In the genomic region with DNA sequence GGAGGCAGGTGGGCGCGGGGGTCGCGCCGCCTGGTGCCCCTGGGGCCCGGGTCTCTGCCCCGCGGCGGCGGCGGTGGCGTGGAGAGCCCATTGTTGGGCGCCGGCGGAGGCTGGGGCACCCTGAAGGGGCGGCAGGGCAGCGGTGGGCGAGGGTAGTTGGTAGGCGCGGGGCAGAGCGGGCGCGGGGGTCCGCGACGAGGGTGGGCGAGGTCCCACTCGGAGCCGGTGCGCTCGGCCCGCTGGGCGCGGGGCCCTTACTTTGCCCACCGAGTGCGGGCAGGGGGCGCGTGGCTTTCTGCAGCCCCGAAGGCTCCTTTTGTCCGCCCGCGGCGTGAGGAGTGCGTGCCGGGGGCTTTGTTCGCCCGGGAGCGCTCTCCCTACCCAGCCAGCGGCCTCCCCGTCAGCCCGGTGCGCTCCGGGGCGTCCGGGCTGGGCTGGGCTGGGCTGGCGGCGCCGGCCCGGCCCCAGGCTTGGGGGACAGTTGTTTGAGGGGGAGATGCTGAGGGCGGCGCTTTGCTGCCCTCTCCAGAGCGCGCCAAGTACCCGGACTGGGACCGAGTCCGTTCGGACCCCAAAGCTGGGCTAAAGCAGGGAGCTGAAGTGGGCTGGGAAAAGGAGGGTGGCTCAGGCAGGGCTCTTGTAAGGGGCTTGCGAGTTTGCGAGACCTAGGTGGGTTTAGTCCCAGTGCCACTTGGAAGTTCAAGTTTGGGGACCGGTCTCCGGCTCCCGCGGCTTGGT, we compare ENCODE assay signal across 8 mouse cellular contexts. TPM values are rescaled to one million over a fixed set of nuclear protein-coding genes. Genes with fewer than 3 reads are reported as not detected.
DNase-seq lines count a peak whose midpoint lies in the region; ATAC-seq and TF ChIP-seq lines count a peak whose summit lies in the region.

No protein-coding gene starts in this region.

- H3K27ac ChIP-seq in ES-Bruce4 (ENCODE audit: insufficient read depth, low read length): no peak overlapping the region
- peak overlapping the region; percentile 19; the same call in 1 of the 2 replicates for H3K27ac ChIP-seq in embryonic fibroblast, embryonic 13.5 days (ENCODE audit: insufficient read depth, low read length)
- peak overlapping the region; percentile 91 for H3K27ac ChIP-seq in hindbrain, postnatal 0 days
- H3K27ac ChIP-seq in liver, embryonic 16.5 days (ENCODE audit: low read length): peak overlapping the region; percentile 92
- H3K27ac ChIP-seq in stomach, embryonic 14.5 days (ENCODE audit: low read length): peak overlapping the region; percentile 100

- TF ChIP-seq EP300 in ES-Bruce4 (IDR thresholded peaks at IDR 0.05; ENCODE audit: insufficient read depth, low read depth, low read length): no peak

- H3K4me2 ChIP-seq in hindbrain, postnatal 0 days (ENCODE audit: low read depth, low read length): peak overlapping the region; percentile 81
- peak overlapping the region; percentile 99 for H3K4me2 ChIP-seq in liver, embryonic 16.5 days (ENCODE audit: low read depth, low read length)
- peak overlapping the region; percentile 84 for H3K4me2 ChIP-seq in stomach, embryonic 14.5 days (replicated peaks; ENCODE audit: low read depth, low read length)

- H3K4me1 ChIP-seq in ES-Bruce4 (ENCODE audit: control insufficient read depth, insufficient read depth, low read length): peaks cover 2% of the 10 kb centered on the region
- peaks cover 3% of the 10 kb centered on the region; the same call in 1 of the 2 replicates for H3K4me1 ChIP-seq in embryonic fibroblast, embryonic 13.5 days (ENCODE audit: control insufficient read depth, insufficient read depth, low read length)
- peaks cover 34% of the 10 kb centered on the region for H3K4me1 ChIP-seq in hindbrain, postnatal 0 days (ENCODE audit: insufficient read depth, low read length)
- peaks cover 65% of the 10 kb centered on the region for H3K4me1 ChIP-seq in liver, embryonic 16.5 days (ENCODE audit: control insufficient read depth, low read depth, low read length)
- peaks cover 53% of the 10 kb centered on the region for H3K4me1 ChIP-seq in stomach, embryonic 14.5 days (ENCODE audit: control insufficient read depth, insufficient read depth, low read length)

- TF ChIP-seq POLR2A in ES-Bruce4 (IDR thresholded peaks at IDR 0.05; ENCODE audit: insufficient read depth, low read length): no peak
- TF ChIP-seq POLR2A in embryonic fibroblast, embryonic 13.5 days (IDR thresholded peaks at IDR 0.05; ENCODE audit: low read depth, low read length): no peak

- no peaks in the 10 kb centered on the region for H3K9me3 ChIP-seq in ES-Bruce4 (replicated peaks; ENCODE audit: control insufficient read depth, insufficient read depth, low read length, poor library complexity, severe bottlenecking)
- H3K9me3 ChIP-seq in hindbrain, postnatal 0 days (ENCODE audit: low read length): no peaks in the 10 kb centered on the region
- H3K9me3 ChIP-seq in liver, embryonic 16.5 days (replicated peaks; ENCODE audit: control insufficient read depth, low read length): no peaks in the 10 kb centered on the region
- no peaks in the 10 kb centered on the region for H3K9me3 ChIP-seq in stomach, embryonic 14.5 days (ENCODE audit: control insufficient read depth, low read depth, low read length)

- TF ChIP-seq CTCF in ES-Bruce4 (IDR thresholded peaks at IDR 0.05; ENCODE audit: low read depth, low read length): no peak
- no peak for TF ChIP-seq CTCF in embryonic fibroblast, embryonic 13.5 days (IDR thresholded peaks at IDR 0.05; ENCODE audit: borderline replicate concordance, insufficient read depth, low read length)
- no peak for TF ChIP-seq CTCF in hindbrain, postnatal 0 days (IDR thresholded peaks at IDR 0.05; ENCODE audit: low read depth)

- H3K36me3 ChIP-seq in ES-Bruce4 (ENCODE audit: control insufficient read depth, insufficient read depth, low read length, poor library complexity, severe bottlenecking): peaks cover 12% of the 10 kb centered on the region
- H3K36me3 ChIP-seq in hindbrain, postnatal 0 days (ENCODE audit: insufficient read depth, low read length): peaks cover 14% of the 10 kb centered on the region
- peaks cover 26% of the 10 kb centered on the region for H3K36me3 ChIP-seq in liver, embryonic 16.5 days (ENCODE audit: control insufficient read depth, insufficient read depth)
- H3K36me3 ChIP-seq in stomach, embryonic 14.5 days (ENCODE audit: control insufficient read depth, insufficient read depth, low read length): peaks cover 30% of the 10 kb centered on the region

- peak overlapping the region; percentile 74 for H3K4me3 ChIP-seq in ES-Bruce4 (ENCODE audit: low read depth, low read length)
- peak overlapping the region; percentile 85 for H3K4me3 ChIP-seq in embryonic fibroblast, embryonic 13.5 days (ENCODE audit: insufficient read depth, low read length)
- H3K4me3 ChIP-seq in hindbrain, postnatal 0 days (ENCODE audit: low read length): peak overlapping the region; percentile 96
- peak overlapping the region; percentile 100 for H3K4me3 ChIP-seq in liver, embryonic 16.5 days (ENCODE audit: low read depth, low read length)
- peak overlapping the region; percentile 100 for H3K4me3 ChIP-seq in stomach, embryonic 14.5 days (ENCODE audit: low read depth, low read length)

- H3K9ac ChIP-seq in ES-Bruce4 (ENCODE audit: low read depth, poor library complexity, severe bottlenecking): peak overlapping the region; percentile 95
- peak overlapping the region; percentile 92 for H3K9ac ChIP-seq in hindbrain, postnatal 0 days (replicated peaks; ENCODE audit: low read length)
- peak overlapping the region; percentile 100 for H3K9ac ChIP-seq in liver, embryonic 16.5 days (ENCODE audit: low read depth, low read length)
- H3K9ac ChIP-seq in stomach, embryonic 14.5 days (replicated peaks; ENCODE audit: low read depth, low read length): peak overlapping the region; percentile 99

- peak; percentile 46 for DNase-seq in embryo, embryonic 10.5 days (ENCODE audit: low spot score)
- DNase-seq in embryo, embryonic 10 days (ENCODE audit: low spot score): no peak
- DNase-seq in hindbrain, postnatal 0 days (ENCODE audit: low spot score): peak; percentile 51
- DNase-seq in urinary bladder, adult 2 months (ENCODE audit: low spot score): no peak

- no peaks in the 10 kb centered on the region for H3K27me3 ChIP-seq in ES-Bruce4 (ENCODE audit: control insufficient read depth, insufficient read depth, low read length, poor library complexity, severe bottlenecking)
- no peaks in the 10 kb centered on the region for H3K27me3 ChIP-seq in hindbrain, postnatal 0 days (ENCODE audit: insufficient read depth, low read length)
- no peaks in the 10 kb centered on the region for H3K27me3 ChIP-seq in liver, embryonic 16.5 days (ENCODE audit: control insufficient read depth, insufficient read depth, low read depth, low read length)
- H3K27me3 ChIP-seq in stomach, embryonic 14.5 days (ENCODE audit: control insufficient read depth, insufficient read depth, low read length): no peaks in the 10 kb centered on the region

- under 1% methylated on average over 59 of the region's 73 CpGs for WGBS in hindbrain, postnatal 0 days
- WGBS in liver, embryonic 16.5 days (ENCODE audit: insufficient replicate concordance): under 1% methylated on average over 58 of the region's 73 CpGs
- under 1% methylated on average over 56 of the region's 73 CpGs for WGBS in stomach, embryonic 14.5 days

- ATAC-seq in hindbrain, postnatal 0 days: peak; percentile 2; the same call in 1 of the 2 replicates
- ATAC-seq in liver, embryonic 16.5 days (ENCODE audit: low read depth): peak; percentile 4; the same call in 1 of the 2 replicates
- ATAC-seq in stomach, embryonic 14.5 days (ENCODE audit: insufficient number of reproducible peaks, insufficient read depth, low FRiP score, low read depth): no peak

RNA-seq across cellular contexts. Expression of a gene that starts 1.6 kb away (rescaled TPM):
- polyA plus RNA-seq in ES-Bruce4 (2011; ENCODE audit: insufficient read depth, insufficient read length, low read depth, missing spikeins): 245 and 248 TPM in 2 replicates
- polyA plus RNA-seq in embryonic fibroblast, embryonic 13.5 days (2011; ENCODE audit: insufficient read length, low read depth, missing spikeins): 104 and 145 TPM in 2 replicates
- 155 and 156 TPM in 2 replicates for total RNA-seq in hindbrain, postnatal 0 days (2014; rRNA removed)
- polyA plus RNA-seq in hindbrain, postnatal 0 days (2015; fragmentation: Nextera tagmentation; extraction: Ambion mirVana): 102 and 108 TPM in 2 replicates
- polyA plus RNA-seq in liver, embryonic 16.5 days (2015; fragmentation: Nextera tagmentation; extraction: Ambion mirVana): 27.4 and 31.5 TPM in 2 replicates
- polyA plus RNA-seq in stomach, embryonic 14.5 days (2014; fragmentation: Nextera tagmentation; extraction: Ambion mirVana): 79.9 and 83.9 TPM in 2 replicates
- polyA plus RNA-seq in urinary bladder, adult 2 months (2012; rRNA removed): 59.0 and 71.8 TPM in 2 replicates

Comparison
In these comparisons a context has a peak if more than half of its experiments do, and no peak if none do; other contexts are left out.
1. DNase-seq: peak in embryo, embryonic 10.5 days (single experiment) and hindbrain, postnatal 0 days (single experiment); none in embryo, embryonic 10 days (single experiment) and urinary bladder, adult 2 months (single experiment).
2. Peak in every context shown above with its lines, with median percentiles within 50 percentile points of each other: H3K4me3 ChIP-seq, H3K9ac ChIP-seq and H3K4me2 ChIP-seq.